Mouse (Mus musculus) small intestine, adult 2 months (tissue): ENCODE results near the gene Mpv17l2. TPM values are rescaled to one million over a fixed set of nuclear protein-coding genes. Genes with fewer than 3 reads are reported as not detected.
A peak's percentile ranks its signal among the peaks of the same experiment; 100 is the strongest.

Source experiments
- H3K27ac ChIP-seq: fragments of 200-500 bp; 2 replicates; pipeline ENCODE4 v1.5.1; 2012; ENCODE audit warnings: low read depth, low read length, control low read depth, inconsistent platforms; ENCODE audit not compliant: insufficient read depth
- H3K27me3 ChIP-seq: fragments of 200-500 bp; 2 replicates; pipeline ENCODE4 v1.6.1; 2012; ENCODE audit warnings: mild to moderate bottlenecking, moderate library complexity, low read length, inconsistent platforms; ENCODE audit not compliant: control insufficient read depth, insufficient read depth
- H3K36me3 ChIP-seq: fragments of 200-500 bp; 2 replicates; pipeline ENCODE4 v1.6.1; 2012; ENCODE audit warnings: mild to moderate bottlenecking, low read length, control low read depth, inconsistent platforms; ENCODE audit not compliant: control insufficient read depth, insufficient read depth
- H3K4me1 ChIP-seq: fragments of 200-500 bp; 2 replicates; pipeline ENCODE4 v1.6.1; 2012; ENCODE audit warnings: low read length, inconsistent platforms, mixed read lengths; ENCODE audit not compliant: control insufficient read depth, insufficient read depth, insufficient read length
- H3K4me3 ChIP-seq: fragments of 200-500 bp; 2 replicates; pipeline ENCODE4 v1.5.1; 2012; ENCODE audit warnings: low read depth, mild to moderate bottlenecking, control low read depth, inconsistent platforms, low read length, moderate library complexity
- CTCF ChIP-seq: fragments of 200-500 bp; IDR thresholded peaks from 2 replicates; pipeline ENCODE4 v1.5.1; 2012; ENCODE audit warnings: low read depth, mild to moderate bottlenecking, control low read depth, inconsistent platforms, low read length, moderate library complexity, mixed read lengths; ENCODE audit not compliant: insufficient replicate concordance, insufficient read length; ENCODE audit errors: extremely low read depth
- POLR2A ChIP-seq: fragments of 200-500 bp; IDR thresholded peaks from 2 replicates; pipeline ENCODE4 v1.6.1; 2012; ENCODE audit warnings: low read depth, mild to moderate bottlenecking, control low read depth, inconsistent platforms, low read length, moderate library complexity
- WGBS: fragments of 180-500 bp; shearing (Covaris S2); methylation state at CpG from one replicate; pipeline ENCODE4 v1.1.7; 2018; 5-methylcytosine and 5-hydroxymethylcytosine counted together
- polyA plus RNA-seq: library from polyadenylated mRNA; depleted of rRNA; stranded (reverse); fragments of >200 nt; gene quantifications from 2 replicates; pipeline ENCODE4 v1.2.3, GENCODE M21; 2012

Gene Mpv17l2
- polyA plus RNA-seq, 1 experiment: 190 TPM

DNA sequence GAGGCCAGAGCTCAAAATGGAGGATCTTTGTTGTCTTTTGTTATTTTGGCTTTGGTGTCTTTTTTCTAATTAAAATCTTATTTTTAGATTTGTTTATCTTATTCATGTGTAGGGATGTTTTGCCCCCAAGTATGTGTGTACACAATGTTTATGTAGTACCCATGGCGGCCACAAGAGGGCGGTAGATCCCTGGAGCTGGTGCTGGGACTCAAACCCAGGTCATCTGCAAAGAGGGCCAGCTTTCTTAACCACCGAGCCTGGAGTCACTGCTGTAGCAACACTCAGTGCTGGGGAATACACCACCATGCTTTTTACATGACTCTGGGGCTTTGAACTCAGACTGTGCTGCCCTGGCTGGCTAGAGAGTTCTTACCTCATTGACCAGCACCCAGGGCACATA is 2.6 kb upstream of the Mpv17l2 start:
- Histone ChIP-seq H3K36me3 (peaks cover 12% of the 10 kb centered on the region), H3K27ac (peak overlapping the region; percentile 89), H3K4me3 (peak overlapping the region; percentile 7), H3K27me3 (no peaks in the 10 kb centered on the region), H3K4me1 (peaks cover 37% of the 10 kb centered on the region)
- 3% methylated on average over 3 of the region's 3 CpGs for WGBS
- TF ChIP-seq CTCF: peak; percentile 95
- no peak for TF ChIP-seq POLR2A

DNA sequence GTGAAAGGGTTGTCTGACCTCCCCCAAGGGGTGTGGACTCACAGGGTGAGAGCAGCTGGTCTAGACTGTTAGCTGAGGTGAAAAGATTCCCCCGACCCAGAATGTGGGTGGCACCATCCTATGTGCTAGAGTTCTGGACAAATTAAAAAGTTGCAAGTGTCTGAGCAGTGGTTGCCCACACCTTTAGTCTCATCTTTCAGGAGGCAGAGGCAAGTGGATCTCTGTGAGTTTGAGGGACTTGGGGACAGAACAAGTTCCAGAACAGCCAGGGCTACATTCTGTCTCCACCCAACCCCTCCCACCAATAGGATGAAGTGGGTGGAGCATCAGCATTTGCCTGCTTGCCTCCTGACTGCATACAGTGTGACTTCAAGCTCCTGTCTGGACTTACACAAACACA is 1.4 kb upstream of the Mpv17l2 start:
- Histone ChIP-seq H3K4me3 (no peak overlapping the region), H3K4me1 (peaks cover 37% of the 10 kb centered on the region), H3K36me3 (peaks cover 22% of the 10 kb centered on the region), H3K27ac (peak overlapping the region; percentile 36), H3K27me3 (no peaks in the 10 kb centered on the region)
- TF ChIP-seq CTCF: no peak
- TF ChIP-seq POLR2A: no peak
- 24% methylated on average over 1 of the region's 1 CpGs for WGBS

DNA sequence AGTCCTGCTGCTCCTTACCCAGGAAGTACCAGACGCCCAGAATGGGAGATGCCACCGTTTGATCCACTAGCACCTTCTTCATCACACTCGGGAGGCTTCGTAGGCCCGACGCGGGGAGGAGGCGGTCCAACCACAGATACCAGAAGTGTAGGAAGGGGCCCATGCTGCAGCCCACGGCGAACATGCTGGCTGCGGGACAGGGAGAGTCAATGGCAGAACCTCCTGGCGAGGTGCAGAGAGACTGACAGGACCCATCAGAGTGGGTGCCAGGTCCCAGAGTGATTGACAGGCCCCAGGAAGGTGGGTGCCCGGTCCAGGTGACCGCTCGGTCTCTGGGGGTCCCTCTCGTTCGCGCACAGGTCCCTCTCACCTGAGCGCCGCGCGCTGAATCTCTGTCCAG is 396 bp downstream of the Mpv17l2 start:
- peak overlapping the region; percentile 84 for H3K4me3 ChIP-seq
- H3K36me3 ChIP-seq: peaks cover 29% of the 10 kb centered on the region
- under 1% methylated on average over 22 of the region's 22 CpGs for WGBS
- H3K4me1 ChIP-seq: peaks cover 32% of the 10 kb centered on the region
- TF ChIP-seq CTCF (no peak), POLR2A (no peak)
- peak overlapping the region; percentile 59 for H3K27ac ChIP-seq
- no peaks in the 10 kb centered on the region for H3K27me3 ChIP-seq

DNA sequence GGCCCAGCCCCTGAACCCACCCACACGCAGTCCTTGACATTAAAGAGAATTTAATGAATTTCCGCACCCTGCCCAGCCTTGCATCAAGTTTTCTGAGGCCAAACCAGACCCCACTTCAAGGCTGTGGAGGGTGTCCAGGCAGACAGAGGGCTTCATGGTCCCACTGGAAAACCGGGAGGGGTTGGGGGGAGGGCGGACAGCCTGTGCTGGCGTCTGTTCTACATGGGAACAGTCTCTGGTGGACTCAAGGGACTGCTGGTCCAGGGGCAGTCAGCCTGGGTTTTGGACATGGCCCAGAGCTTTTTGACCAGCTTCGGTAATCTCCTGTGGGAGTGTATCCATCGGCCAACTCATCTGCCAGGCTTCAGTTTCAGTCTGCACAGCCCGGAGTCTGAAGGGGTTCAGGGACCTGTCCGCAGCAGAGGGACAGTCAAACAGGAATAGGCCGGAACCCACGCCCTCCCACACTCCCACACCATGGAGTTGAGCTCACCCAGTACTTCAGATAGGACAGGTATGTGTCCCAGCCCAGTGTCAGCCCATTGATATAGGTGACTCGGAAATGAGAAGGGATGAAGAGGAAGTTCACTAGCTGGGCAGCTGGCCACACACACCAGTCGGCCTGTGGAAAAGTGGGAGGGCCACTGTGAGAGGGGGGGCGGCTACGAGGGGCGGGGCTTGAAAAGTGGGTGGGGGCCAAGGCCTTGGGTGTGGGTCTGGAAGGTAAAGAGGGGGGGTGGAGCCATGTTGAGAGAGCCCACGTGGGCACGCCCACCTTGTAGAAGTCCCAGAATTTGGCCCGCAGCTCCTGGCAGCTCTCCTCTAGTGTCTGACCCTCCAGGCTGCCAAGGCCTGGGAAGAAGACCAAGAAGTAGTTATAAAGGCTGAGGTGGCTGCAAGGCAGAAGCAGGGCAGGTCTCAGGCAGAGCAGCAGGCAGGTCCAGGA is 1.9 kb downstream of the Mpv17l2 start:
- Histone ChIP-seq H3K36me3 (peaks cover 29% of the 10 kb centered on the region), H3K27me3 (no peaks in the 10 kb centered on the region), H3K4me3 (no peak overlapping the region), H3K4me1 (peaks cover 29% of the 10 kb centered on the region), H3K27ac (no peak overlapping the region)
- WGBS: 59% methylated on average over 19 of the region's 19 CpGs
- TF ChIP-seq CTCF (no peak), POLR2A (no peak)

DNA sequence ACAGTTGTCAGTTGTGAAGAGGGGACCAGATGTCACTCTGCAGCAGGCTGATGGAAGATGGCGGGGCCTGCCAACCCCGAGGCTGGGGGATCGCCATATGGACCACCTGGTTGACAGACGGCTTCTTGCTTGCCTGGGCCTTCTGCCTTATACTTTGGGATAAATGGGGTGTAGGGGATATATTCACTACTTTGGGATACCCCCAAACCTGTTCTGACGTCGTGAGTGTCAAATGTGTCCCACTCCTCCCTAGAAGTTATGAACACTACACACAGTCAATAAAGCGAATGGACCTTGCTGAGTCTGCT is 2.5 kb downstream of the Mpv17l2 start:
- no peak overlapping the region for H3K27ac ChIP-seq
- H3K36me3 ChIP-seq: peaks cover 27% of the 10 kb centered on the region
- H3K4me1 ChIP-seq: peaks cover 26% of the 10 kb centered on the region
- TF ChIP-seq CTCF: no peak
- TF ChIP-seq POLR2A: no peak
- 92% methylated on average over 7 of the region's 7 CpGs for WGBS
- no peak overlapping the region for H3K4me3 ChIP-seq
- H3K27me3 ChIP-seq: no peaks in the 10 kb centered on the region

DNA sequence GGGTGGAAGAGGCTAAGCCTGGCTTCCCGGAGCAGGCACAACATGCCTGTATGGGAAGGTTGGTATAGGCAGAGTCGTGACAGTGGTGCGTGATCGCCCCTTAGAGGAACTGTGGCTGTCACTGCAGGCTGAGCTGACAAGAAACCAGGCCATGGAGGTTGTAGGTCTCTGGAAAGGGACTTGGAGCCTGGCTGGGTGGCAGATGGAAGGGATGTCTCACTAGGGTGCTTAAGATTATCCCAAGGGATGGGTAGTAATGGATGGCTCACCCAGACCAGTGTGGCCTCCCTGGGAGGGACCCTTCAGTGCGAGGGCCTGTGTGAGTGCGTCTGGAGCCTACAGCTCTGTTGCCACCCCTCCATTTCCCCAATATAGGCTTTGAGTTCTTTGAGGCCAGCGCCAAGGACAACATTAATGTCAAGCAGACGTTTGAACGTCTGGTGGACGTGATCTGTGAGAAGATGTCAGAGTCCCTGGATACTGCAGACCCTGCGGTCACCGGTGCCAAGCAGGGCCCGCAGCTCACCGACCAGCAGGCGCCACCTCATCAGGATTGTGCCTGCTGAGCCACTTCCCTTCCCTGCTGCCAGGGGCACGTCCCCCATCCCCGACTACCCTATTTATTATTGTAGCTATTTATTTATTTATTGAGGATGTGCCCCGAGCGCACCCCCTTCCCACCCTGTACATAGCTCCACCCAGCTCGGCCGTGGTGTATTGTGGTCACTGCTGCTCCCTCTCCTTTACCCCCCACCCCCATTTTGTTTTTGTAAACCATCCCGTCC is 3.0 kb downstream of the Mpv17l2 start:
- Histone ChIP-seq H3K36me3 (peaks cover 23% of the 10 kb centered on the region), H3K4me1 (peaks cover 27% of the 10 kb centered on the region), H3K4me3 (no peak overlapping the region), H3K27ac (no peak overlapping the region), H3K27me3 (no peaks in the 10 kb centered on the region)
- WGBS: 80% methylated on average over 22 of the region's 22 CpGs
- TF ChIP-seq POLR2A: no peak
- TF ChIP-seq CTCF: peak; percentile 24; the same call in 1 of the 2 replicates
